Mouse (Mus musculus): ENCODE results near the gene Cog7. TPM values are rescaled to one million over a fixed set of nuclear protein-coding genes. Genes with fewer than 3 reads are reported as not detected.

Cog7 gene
- polyA plus RNA-seq, 1 experiment, result 29.6 TPM

- DNase-seq (ENCODE audit: low read depth), result no peak
Measured at GRCm38 (mm10) chr7:121899311-121899710, 82.2 kb downstream of the Cog7 start.

GRCm38 (mm10) chr7:121896689-121897088 is 84.8 kb downstream of the Cog7 start:
- no peak for DNase-seq (ENCODE audit: low read depth)

DNA sequence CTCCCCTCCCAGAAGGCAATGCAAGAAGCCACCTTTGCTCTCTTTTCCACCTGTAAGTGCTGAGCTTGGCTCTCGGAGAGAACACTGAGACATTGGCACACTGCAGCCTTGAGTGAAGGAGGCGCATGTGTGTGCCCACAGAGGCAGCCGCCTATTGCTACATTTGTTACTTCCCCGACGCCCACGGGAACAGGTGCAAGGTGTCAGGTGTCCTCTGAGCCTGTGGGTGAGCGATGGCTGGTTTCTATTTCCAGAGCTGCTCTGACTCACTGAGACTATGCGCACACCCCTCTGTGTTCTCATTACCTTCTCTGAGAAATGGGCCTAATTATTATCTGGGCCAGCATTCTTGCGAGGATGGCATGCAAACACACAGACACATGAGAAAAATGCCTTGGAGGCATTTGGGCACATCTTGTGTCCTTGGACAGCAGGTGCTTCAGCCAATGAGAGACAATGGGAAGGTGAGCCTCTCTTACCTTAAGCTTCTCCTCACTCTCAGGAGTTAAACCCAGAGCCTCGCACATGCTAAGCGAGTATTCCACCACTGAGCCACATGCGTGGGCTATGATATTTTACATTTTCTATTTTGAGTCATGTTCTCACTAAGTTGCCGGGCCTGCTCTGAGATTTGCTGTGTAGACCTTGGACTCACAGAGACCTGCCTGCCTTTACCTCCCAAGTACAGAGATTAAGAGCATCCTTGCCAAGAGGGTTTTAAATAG is 90.7 kb downstream of the Cog7 start:
- peak; percentile 69 for DNase-seq (ENCODE audit: low read depth)

DNA sequence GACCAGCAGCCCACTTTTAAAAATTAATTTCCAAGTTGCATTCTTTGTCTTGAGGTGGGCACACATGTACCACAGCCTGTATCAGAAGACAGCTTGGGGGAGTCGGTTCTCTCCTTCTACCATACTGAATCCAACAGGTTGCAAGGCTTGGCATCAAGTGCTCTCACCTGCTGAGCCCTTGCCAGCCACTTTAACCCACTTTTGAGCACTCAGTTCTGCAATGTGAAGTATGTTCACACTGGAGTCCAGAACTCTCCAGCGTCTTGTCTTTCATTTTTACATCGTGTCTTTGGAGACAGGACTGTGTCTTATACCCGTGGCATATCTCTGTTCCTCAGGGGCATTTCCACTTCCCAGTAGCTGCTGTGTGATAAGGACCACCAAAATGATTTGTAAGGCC is 101.3 kb downstream of the Cog7 start:
- DNase-seq (ENCODE audit: low read depth), result no peak

- no peak for DNase-seq (ENCODE audit: low read depth)
Measured at GRCm38 (mm10) chr7:121874784-121875183, 106.7 kb downstream of the Cog7 start.

DNA sequence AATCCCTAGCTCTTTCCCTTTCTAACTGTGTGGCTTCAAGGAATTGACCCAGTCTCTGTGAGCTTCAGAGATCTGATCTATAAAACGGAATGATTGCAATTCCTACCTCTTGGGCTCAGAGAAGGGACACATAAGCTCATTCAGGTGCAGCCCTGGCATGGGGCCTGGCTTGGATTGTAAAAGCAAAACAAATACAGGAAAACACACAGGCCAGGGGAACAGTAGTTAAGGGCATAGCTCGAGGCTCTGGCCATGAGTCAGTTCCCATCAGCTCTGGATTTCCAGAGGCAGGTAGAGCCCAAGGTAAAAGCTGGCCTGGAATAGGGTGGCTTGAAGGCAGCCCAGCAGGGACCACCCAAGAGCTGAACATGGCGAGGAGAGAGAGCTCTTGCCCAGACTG is 107.5 kb downstream of the Cog7 start:
- no peak for DNase-seq (ENCODE audit: low read depth)

- no peak for DNase-seq (ENCODE audit: low read depth)
Measured at GRCm38 (mm10) chr7:121871631-121872030, 109.9 kb downstream of the Cog7 start.

DNA sequence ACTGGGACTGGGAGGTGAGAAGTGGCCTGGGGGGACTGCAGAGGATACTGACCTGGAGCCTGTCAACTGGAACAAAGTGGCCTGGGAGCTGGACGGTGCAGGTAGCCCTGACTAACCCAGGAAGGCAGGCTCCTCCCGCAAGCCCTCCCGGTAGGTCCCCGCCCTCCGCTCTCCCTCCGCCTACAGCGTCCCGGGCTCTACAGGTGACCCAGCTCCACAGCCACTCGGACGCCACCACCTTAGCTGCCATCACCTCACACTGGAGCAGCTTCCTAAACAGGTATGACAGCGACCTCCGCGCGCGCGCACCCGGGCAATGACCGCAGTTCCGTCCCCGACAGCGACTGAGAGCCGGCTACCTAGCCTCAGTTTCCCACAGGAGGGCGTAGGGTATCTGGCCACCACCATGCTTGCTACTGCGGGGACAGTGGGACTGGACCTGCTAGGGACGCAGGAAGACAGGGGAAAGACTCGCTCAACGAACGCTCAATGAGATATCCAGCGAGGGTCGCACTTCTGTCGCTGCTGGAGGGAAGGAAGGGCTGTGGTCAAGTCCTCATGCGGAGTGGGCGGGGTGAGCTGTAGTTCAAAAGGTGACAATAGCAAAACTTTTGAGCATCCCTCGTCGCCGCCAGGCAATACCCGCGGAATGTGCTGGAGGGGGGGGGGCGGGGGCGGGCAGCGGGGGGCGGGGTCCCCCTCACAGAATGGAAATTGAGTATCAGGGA is 116.5 kb downstream of the Cog7 start, which contains the start of gene Scnn1b:
Gene Scnn1b (plus strand): TSS at position 181 of the 728 bp plus-strand sequence.
- no peak for DNase-seq (ENCODE audit: low read depth)

GRCm38 (mm10) chr7:121858939-121859338 is 122.6 kb downstream of the Cog7 start:
- no peak for DNase-seq (ENCODE audit: low read depth)

- DNase-seq (ENCODE audit: low read depth), result no peak
Measured at GRCm38 (mm10) chr7:121857177-121857884, 124.2 kb downstream of the Cog7 start.

DNA sequence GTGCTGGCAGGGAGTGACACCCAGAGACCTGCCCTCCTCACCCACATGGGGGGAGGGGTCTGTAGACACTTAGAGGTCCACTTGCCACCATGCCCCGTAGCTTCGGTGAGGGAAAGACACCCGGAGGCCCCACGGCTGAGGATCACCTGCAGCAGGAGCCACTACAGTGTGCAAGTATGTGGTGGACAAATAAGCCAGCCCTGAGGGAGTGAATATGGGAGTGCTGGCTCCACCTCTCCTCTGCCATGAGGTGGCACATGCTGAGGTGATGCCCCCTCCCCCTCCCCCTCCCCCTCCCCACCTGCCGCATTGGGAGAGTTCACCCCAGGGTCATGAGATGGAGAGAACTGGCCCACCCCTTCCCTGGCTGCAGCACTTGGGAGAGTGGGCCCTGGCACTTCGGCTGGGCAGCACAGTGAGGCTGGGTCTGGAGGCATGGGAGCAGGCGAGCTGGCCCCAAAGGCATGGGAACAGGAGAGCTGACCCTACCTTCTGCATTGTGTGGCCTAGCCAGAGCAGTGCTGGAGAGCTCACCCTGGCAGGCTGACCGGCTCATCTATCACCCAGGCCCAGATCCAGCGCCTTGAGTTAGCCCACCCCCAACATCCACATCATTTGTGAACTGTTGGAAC is 132.9 kb downstream of the Cog7 start:
- no peak for DNase-seq (ENCODE audit: low read depth)

DNA sequence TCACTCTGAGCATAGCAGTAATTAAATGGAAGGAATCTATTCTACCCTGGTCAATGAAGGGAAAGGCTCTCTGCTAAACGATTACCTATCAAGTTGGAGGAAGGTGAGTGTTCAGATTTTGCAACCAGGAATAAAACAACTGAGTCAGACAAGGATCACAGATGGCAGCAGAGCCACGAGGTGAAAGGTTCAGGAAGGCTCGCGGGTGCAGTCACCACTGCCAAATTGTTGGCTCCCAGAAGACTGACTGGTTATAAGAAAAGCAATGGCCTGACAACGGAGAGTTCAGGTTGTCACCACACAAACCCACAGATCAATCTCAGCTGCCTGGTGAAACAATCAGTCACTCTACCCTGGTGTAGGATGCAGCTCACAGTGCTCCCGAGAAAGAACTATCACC is 135.5 kb downstream of the Cog7 start:
- peak; percentile 65 for DNase-seq (ENCODE audit: low read depth)

GRCm38 (mm10) chr7:121842234-121842633 is 139.3 kb downstream of the Cog7 start:
- no peak for DNase-seq (ENCODE audit: low read depth)

DNA sequence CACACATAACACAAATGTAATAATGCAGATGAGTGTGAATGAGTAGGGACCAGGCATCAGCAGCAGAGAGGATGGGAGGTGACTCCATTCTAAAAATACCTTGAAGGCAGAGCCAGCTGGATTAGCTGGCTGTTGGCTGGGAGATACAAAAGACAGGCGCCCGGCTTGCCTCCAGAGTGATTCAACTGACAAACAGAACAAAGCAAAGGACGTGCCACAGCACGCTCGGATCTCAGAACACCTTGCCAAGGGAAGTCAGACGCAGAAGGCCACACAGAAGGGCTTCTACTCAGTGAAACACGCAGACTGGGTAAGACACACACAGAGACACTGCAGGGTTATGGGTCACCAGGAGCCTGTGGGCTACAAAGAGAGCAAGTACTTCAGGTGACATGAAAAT is 140.7 kb downstream of the Cog7 start:
- DNase-seq (ENCODE audit: low read depth), result peak; percentile 75

- no peak for DNase-seq (ENCODE audit: low read depth)
Measured at GRCm38 (mm10) chr7:121836827-121837226, 144.7 kb downstream of the Cog7 start.

- no peak for DNase-seq (ENCODE audit: low read depth)
Measured at GRCm38 (mm10) chr7:121835392-121835791, 146.1 kb downstream of the Cog7 start.

Other genes starting within 250 kb of the Cog7 start
- 0.27 and 0.36 TPM in 2 replicates for gene Scnn1g, start 247.2 kb downstream of the Cog7 start, polyA plus RNA-seq (2012; rRNA removed)
- 1.9 and 2.4 TPM in 2 replicates for gene Scnn1b, start 116.7 kb downstream of the Cog7 start, polyA plus RNA-seq (2012; rRNA removed)
- gene Gga2, start 39.5 kb upstream of the Cog7 start, polyA plus RNA-seq (2012; rRNA removed), result 76.8 and 102 TPM in 2 replicates
- 31.5 and 36.7 TPM in 2 replicates for gene Ubfd1, start 85.5 kb upstream of the Cog7 start, polyA plus RNA-seq (2012; rRNA removed)
- gene Ears2, start 85.6 kb upstream of the Cog7 start, polyA plus RNA-seq (2012; rRNA removed), result 12.9 and 15.8 TPM in 2 replicates
- 194 and 255 TPM in 2 replicates for gene Ndufab1, start 120.2 kb upstream of the Cog7 start, polyA plus RNA-seq (2012; rRNA removed)
- gene Palb2, start 151.3 kb upstream of the Cog7 start, polyA plus RNA-seq (2012; rRNA removed), result 1.2 and 1.4 TPM in 2 replicates
- gene Dctn5, start 151.3 kb upstream of the Cog7 start, polyA plus RNA-seq (2012; rRNA removed), result 68.9 and 89.2 TPM in 2 replicates
- 2.0 and 2.3 TPM in 2 replicates for gene Plk1, start 177.7 kb upstream of the Cog7 start, polyA plus RNA-seq (2012; rRNA removed)
- 0.04 and 0.13 TPM in 2 replicates for gene Ern2, start 204.5 kb upstream of the Cog7 start, polyA plus RNA-seq (2012; rRNA removed)
- gene Chp2, start 237.8 kb upstream of the Cog7 start, polyA plus RNA-seq (2012; rRNA removed), result 11.1 and 11.2 TPM in 2 replicates